Mouse (Mus musculus) bone marrow macrophage, adult 2 months (primary cell): ENCODE results near the gene Hoxd10.

Source experiments
- CTCF ChIP-seq: IDR thresholded peaks from 2 replicates; pipeline ENCODE4 v1.5.1; 2012; ENCODE audit warnings: low read depth, mild to moderate bottlenecking, low read length, moderate library complexity
- POLR2A ChIP-seq: IDR thresholded peaks from 2 replicates; pipeline ENCODE4 v1.6.1; 2012; ENCODE audit warnings: mild to moderate bottlenecking, low read depth, low read length, borderline replicate concordance

GRCm38 (mm10) chr2:74713239-74714150 lies 21.8 kb downstream of the Hoxd10 start:
- no peak for TF ChIP-seq CTCF
- no peak for TF ChIP-seq POLR2A
